Mouse (Mus musculus) lung, postnatal 0 days (tissue): ENCODE results near the gene Ptprt. TPM values are rescaled to one million over a fixed set of nuclear protein-coding genes. Genes with fewer than 3 reads are reported as not detected.

Experiments used
- ATAC-seq: fragments of 200-750 bp; cut with Nextera tagmentation; 2 replicates; pipeline ENCODE4 v1.8.0; 2017; ENCODE audit warnings: moderate library complexity
- DNase-seq: peaks from one replicate; pipeline ENCODE4 v3.0.0-alpha.2; 2016; ENCODE audit warnings: low spot score
- H3K27ac ChIP-seq: fragments of 300-500 bp; sonication (generic); 2 replicates; pipeline ENCODE4 v1.5.1; 2014; ENCODE audit warnings: antibody characterized with exemption, mild to moderate bottlenecking, low read length, mixed read lengths
- H3K27me3 ChIP-seq: fragments of 300-500 bp; sonication (generic); replicated peaks from 2 replicates; pipeline ENCODE4 v1.6.1; 2014; ENCODE audit warnings: low read length, mixed read lengths; ENCODE audit not compliant: insufficient read depth
- H3K36me3 ChIP-seq: fragments of 300-500 bp; sonication (generic); 2 replicates; pipeline ENCODE4 v1.6.1; 2014; ENCODE audit warnings: low read length, mixed read lengths; ENCODE audit not compliant: insufficient read depth
- H3K4me1 ChIP-seq: fragments of 300-500 bp; sonication (generic); 2 replicates; pipeline ENCODE4 v1.6.1; 2014; ENCODE audit warnings: antibody characterized with exemption, low read depth, low read length, mixed read lengths; ENCODE audit not compliant: insufficient read depth
- H3K4me2 ChIP-seq: fragments of 300-500 bp; sonication (generic); replicated peaks from 2 replicates; pipeline ENCODE4 v1.6.1; 2014; ENCODE audit warnings: low read depth, mild to moderate bottlenecking, low read length, moderate library complexity, mixed read lengths
- H3K4me3 ChIP-seq: fragments of 300-500 bp; sonication (generic); 2 replicates; pipeline ENCODE4 v1.5.1; 2014; ENCODE audit warnings: low read depth, low read length
- H3K9ac ChIP-seq: fragments of 300-500 bp; sonication (generic); replicated peaks from 2 replicates; pipeline ENCODE4 v1.6.1; 2014; ENCODE audit warnings: low read depth, mild to moderate bottlenecking
- H3K9me3 ChIP-seq: fragments of 300-500 bp; sonication (generic); 2 replicates; pipeline ENCODE4 v1.6.1; 2016; ENCODE audit warnings: low read length, mixed read lengths
- CTCF ChIP-seq: IDR thresholded peaks from 2 replicates; pipeline ENCODE4 v1.5.1; 2016; ENCODE audit warnings: antibody characterized with exemption, mild to moderate bottlenecking
- EP300 ChIP-seq: IDR thresholded peaks from 2 replicates; pipeline ENCODE4 v1.6.1; 2016; ENCODE audit warnings: antibody characterized with exemption, mild to moderate bottlenecking, control low read depth
- WGBS: fragments of 180-500 bp; shearing (Covaris S2); extraction: QIAGEN DNeasy Blood & Tissue Kit; methylation state at CpG from one replicate; pipeline ENCODE4 v1.1.7; 2014; 5-methylcytosine and 5-hydroxymethylcytosine counted together
- polyA plus RNA-seq: library from polyadenylated mRNA; unstranded; fragments of >200 nt; fragmentation: Nextera tagmentation; extraction: Ambion mirVana; gene quantifications from 2 replicates; pipeline ENCODE4 v1.2.1, GENCODE M21; 2015

Ptprt gene
- polyA plus RNA-seq, 1 experiment from 2014 or later, result 0.37 TPM

GRCm38 (mm10) chr2:161660827-161661226 is 1000.1 kb downstream of the Ptprt start:
- ATAC-seq (no peak), DNase-seq (peak; percentile 10)
- no peaks in the 10 kb centered on the region for H3K36me3 ChIP-seq
- TF ChIP-seq EP300 (no peak), CTCF (peak; percentile 23)
- no peak overlapping the region for H3K4me3 ChIP-seq
- H3K9me3 ChIP-seq, result no peaks in the 10 kb centered on the region
- no peak overlapping the region for H3K9ac ChIP-seq
- H3K27ac ChIP-seq, result no peak overlapping the region
- no peaks in the 10 kb centered on the region for H3K27me3 ChIP-seq
- 10% methylated on average over 4 of the region's 4 CpGs for WGBS
- no peaks in the 10 kb centered on the region for H3K4me1 ChIP-seq
- no peak overlapping the region for H3K4me2 ChIP-seq

- Histone ChIP-seq H3K9me3 (no peaks in the 10 kb centered on the region), H3K36me3 (no peaks in the 10 kb centered on the region), H3K4me1 (no peaks in the 10 kb centered on the region), H3K4me3 (no peak overlapping the region), H3K9ac (no peak overlapping the region), H3K4me2 (no peak overlapping the region), H3K27me3 (no peaks in the 10 kb centered on the region), H3K27ac (no peak overlapping the region)
- no peak for DNase-seq
- 86% methylated on average over 4 of the region's 4 CpGs for WGBS
- no peak for TF ChIP-seq EP300
- no peak for TF ChIP-seq CTCF
- ATAC-seq, result no peak
Measured at GRCm38 (mm10) chr2:161657046-161657445, 1003.9 kb downstream of the Ptprt start.

GRCm38 (mm10) chr2:161656632-161657031 is 1004.3 kb downstream of the Ptprt start:
- no peak for DNase-seq
- Histone ChIP-seq H3K9me3 (no peaks in the 10 kb centered on the region), H3K4me1 (no peaks in the 10 kb centered on the region), H3K4me2 (no peak overlapping the region), H3K27ac (no peak overlapping the region), H3K4me3 (no peak overlapping the region), H3K27me3 (no peaks in the 10 kb centered on the region), H3K36me3 (no peaks in the 10 kb centered on the region), H3K9ac (no peak overlapping the region)
- 79% methylated on average over 3 of the region's 3 CpGs for WGBS
- TF ChIP-seq CTCF, result no peak
- ATAC-seq, result no peak

GRCm38 (mm10) chr2:161640805-161641204 is 1020.1 kb downstream of the Ptprt start:
- no peak overlapping the region for H3K4me2 ChIP-seq
- H3K4me3 ChIP-seq, result no peak overlapping the region
- no peak overlapping the region for H3K27ac ChIP-seq
- no peaks in the 10 kb centered on the region for H3K4me1 ChIP-seq
- no peaks in the 10 kb centered on the region for H3K9me3 ChIP-seq
- DNase-seq (no peak), ATAC-seq (no peak)
- WGBS, result 88% methylated on average over 2 of the region's 2 CpGs
- H3K36me3 ChIP-seq, result no peaks in the 10 kb centered on the region
- TF ChIP-seq CTCF (no peak), EP300 (no peak)
- H3K9ac ChIP-seq, result no peak overlapping the region
- H3K27me3 ChIP-seq, result no peaks in the 10 kb centered on the region

- 76% methylated on average over 2 of the region's 2 CpGs for WGBS
- H3K4me2 ChIP-seq, result no peak overlapping the region
- H3K27me3 ChIP-seq, result no peaks in the 10 kb centered on the region
- DNase-seq, result peak; percentile 65
- no peaks in the 10 kb centered on the region for H3K4me1 ChIP-seq
- no peaks in the 10 kb centered on the region for H3K36me3 ChIP-seq
- no peaks in the 10 kb centered on the region for H3K9me3 ChIP-seq
- no peak overlapping the region for H3K27ac ChIP-seq
- ATAC-seq, result peak; percentile 58
- H3K4me3 ChIP-seq, result no peak overlapping the region
- TF ChIP-seq CTCF (no peak), EP300 (no peak)
- H3K9ac ChIP-seq, result no peak overlapping the region
Measured at GRCm38 (mm10) chr2:161634084-161634483, 1026.9 kb downstream of the Ptprt start.

- TF ChIP-seq EP300, result no peak
- no peak for TF ChIP-seq CTCF
- ATAC-seq (no peak), DNase-seq (no peak)
- no peaks in the 10 kb centered on the region for H3K36me3 ChIP-seq
- WGBS, result 67% methylated on average over 1 of the region's 1 CpGs
- no peak overlapping the region for H3K4me2 ChIP-seq
- H3K9ac ChIP-seq, result no peak overlapping the region
- H3K27ac ChIP-seq, result no peak overlapping the region
- H3K9me3 ChIP-seq, result no peaks in the 10 kb centered on the region
- H3K4me1 ChIP-seq, result no peaks in the 10 kb centered on the region
- H3K27me3 ChIP-seq, result no peaks in the 10 kb centered on the region
- no peak overlapping the region for H3K4me3 ChIP-seq
Measured at GRCm38 (mm10) chr2:161625896-161626295, 1035.1 kb downstream of the Ptprt start.

GRCm38 (mm10) chr2:161608401-161608800 is 1052.5 kb downstream of the Ptprt start:
- Histone ChIP-seq H3K4me3 (no peak overlapping the region), H3K27ac (no peak overlapping the region), H3K4me1 (no peaks in the 10 kb centered on the region), H3K4me2 (no peak overlapping the region), H3K9ac (no peak overlapping the region), H3K27me3 (no peaks in the 10 kb centered on the region), H3K9me3 (no peaks in the 10 kb centered on the region), H3K36me3 (no peaks in the 10 kb centered on the region)
- WGBS, result 56% methylated on average over 4 of the region's 4 CpGs
- DNase-seq (no peak), ATAC-seq (no peak)
- TF ChIP-seq EP300, result no peak
